ENCODE assay signal across 10 mouse cellular contexts in genomic region chr17:45871666-45872653, GRCm38 (mm10).
A peak's percentile ranks its signal among the peaks of the same experiment; 100 is the strongest.
DNase-seq lines count a peak whose midpoint lies in the region; ATAC-seq and TF ChIP-seq lines count a peak whose summit lies in the region.
"Had no signal": no experiment of that assay in that cellular context is flagged by ENCODE, and none has a peak within 500 bp of the region (broad histone marks: within the 10 kb centered on the region; RNA-seq: fewer than 3 reads in every experiment).

No protein-coding gene starts in this region.

- no peak for ATAC-seq in forebrain, embryonic 16.5 days
- peak; percentile 38 to 48; a peak in 3 of 4 replicates for ATAC-seq in hematopoietic stem cell, adult 5-6 weeks (replicated peaks in 1 of 2; ENCODE audit: insufficient read depth in 1 of 2, low FRiP score in 2 of 2, low TSS enrichment in 1 of 2, low read depth in 1 of 2, poor library complexity in 2 of 2, severe bottlenecking in 2 of 2)
- peak; percentile 43; the same call in 1 of the 2 replicates for ATAC-seq in megakaryocyte, adult 5-6 weeks (ENCODE audit: poor library complexity, severe bottlenecking)

- no peak overlapping the region for H3K9ac ChIP-seq in forebrain, embryonic 16.5 days (replicated peaks; ENCODE audit: low read depth, low read length)
- H3K9ac ChIP-seq: liver, embryonic 14.5 days had no signal

- H3K4me3 ChIP-seq in forebrain, embryonic 10.5 days: peak overlapping the region; percentile 19; the same call in 1 of the 2 replicates
- H3K4me3 ChIP-seq in forebrain, embryonic 16.5 days (replicated peaks; ENCODE audit: low read length): no peak overlapping the region
- no peak overlapping the region for H3K4me3 ChIP-seq in gastrocnemius, adult 2 months

- H3K9me3 ChIP-seq in forebrain, embryonic 10.5 days: 0 out of 2 replicates have a peak, but pooled peaks cover 6% of the 10 kb centered on the region
- no peaks in the 10 kb centered on the region for H3K9me3 ChIP-seq in forebrain, embryonic 16.5 days (ENCODE audit: control insufficient read depth, low read length)

- intact Hi-C loops in gastrocnemius, adult 2 months (cut with DNase I): no loop called here

- WGBS in forebrain, embryonic 10.5 days: 46% methylated on average over 22 of the region's 22 CpGs
- WGBS in forebrain, embryonic 16.5 days: 34% methylated on average over 22 of the region's 22 CpGs

- DNase-seq in forebrain, embryonic 10.5 days (ENCODE audit: extremely low spot score, low spot score): peak; percentile 24
- peak; percentile 32 for DNase-seq in 416B (ENCODE audit: low read depth)
- no peak for DNase-seq in gastrocnemius, adult 2 months
- no peak for DNase-seq in adrenal gland, postnatal 4 days (ENCODE audit: low spot score in 2 of 2)
- DNase-seq in layer of hippocampus, adult 8-10 months (ENCODE audit: low spot score in 2 of 2): no peak
- DNase-seq: gastrocnemius, postnatal 36 days had no signal

- no peak for TF ChIP-seq CTCF in gastrocnemius, adult 2 months (IDR thresholded peaks at IDR 0.05)

- no peak overlapping the region; the same call in 1 of the 2 replicates for H3K4me2 ChIP-seq in forebrain, embryonic 16.5 days (ENCODE audit: low read length)

- H3K27me3 ChIP-seq in forebrain, embryonic 10.5 days (ENCODE audit: poor library complexity, severe bottlenecking): peaks cover 96% of the 10 kb centered on the region
- no peaks in the 10 kb centered on the region for H3K27me3 ChIP-seq in forebrain, embryonic 16.5 days (replicated peaks; ENCODE audit: control insufficient read depth, insufficient read depth, low read length)

- no peaks in the 10 kb centered on the region for H3K36me3 ChIP-seq in forebrain, embryonic 10.5 days (replicated peaks)
- H3K36me3 ChIP-seq in forebrain, embryonic 16.5 days (ENCODE audit: control insufficient read depth, insufficient read depth): no peaks in the 10 kb centered on the region

- peaks cover 69% of the 10 kb centered on the region for H3K4me1 ChIP-seq in forebrain, embryonic 10.5 days
- peaks cover 20% of the 10 kb centered on the region for H3K4me1 ChIP-seq in forebrain, embryonic 16.5 days (replicated peaks; ENCODE audit: control insufficient read depth, insufficient read depth, low read length)

- peak overlapping the region; percentile 88 for H3K27ac ChIP-seq in forebrain, embryonic 10.5 days
- no peak overlapping the region for H3K27ac ChIP-seq in forebrain, embryonic 16.5 days (ENCODE audit: low read length)
- H3K27ac ChIP-seq in gastrocnemius, adult 2 months: no peak overlapping the region
- H3K27ac ChIP-seq: liver, embryonic 14.5 days had no signal

Comparison
In these comparisons a context has a peak if more than half of its experiments do, and no peak if none do; other contexts are left out.
1. DNase-seq: peak in forebrain, embryonic 10.5 days (single experiment) and 416B (single experiment); none in gastrocnemius, adult 2 months (single experiment), adrenal gland, postnatal 4 days (0 of 2) and layer of hippocampus, adult 8-10 months (0 of 2).